Comparison of ENCODE assay signal across 19 mouse cellular contexts in the genomic region with DNA sequence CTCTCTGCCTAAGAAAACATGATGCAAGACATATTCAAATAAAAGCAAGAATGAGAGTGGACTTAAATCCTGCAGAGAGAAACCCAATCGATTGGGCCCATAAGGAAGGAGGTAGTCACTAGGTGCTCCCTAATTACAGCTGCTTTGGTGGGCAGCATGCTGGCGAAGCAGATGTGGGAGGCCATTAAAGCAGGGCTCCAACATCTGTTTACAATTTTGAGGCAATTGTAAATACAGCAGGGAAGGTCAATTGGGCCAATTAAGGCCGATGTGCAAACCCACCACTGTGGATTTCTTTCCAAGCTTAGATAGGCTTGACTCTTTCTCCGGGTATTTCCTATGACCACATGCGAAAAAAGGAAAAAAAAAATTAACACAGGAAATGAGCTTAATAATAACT.
"Had no signal": no experiment of that assay in that cellular context is flagged by ENCODE, and none has a peak within 500 bp of the region (broad histone marks: within the 10 kb centered on the region; RNA-seq: fewer than 3 reads in every experiment).

No protein-coding gene starts in this region.

- H3K27ac ChIP-seq: kidney, embryonic 15.5 days; limb, embryonic 13.5 days; liver, embryonic 14.5 days; macrophage; midbrain, embryonic 10.5 days; neural tube, embryonic 12.5 days; neural tube, embryonic 15.5 days had no signal

- DNase-seq: kidney, adult 11 months; kidney, adult 8-10 months; kidney, postnatal 10 days; kidney, postnatal 36 days; layer of hippocampus, postnatal 36 days; liver; liver, postnatal 0 days; lung, embryonic 14.5 days; midbrain, embryonic 14.5 days; thymus, adult 18-20 months; thymus, postnatal 36 days had no signal

- H3K4me3 ChIP-seq: kidney, embryonic 15.5 days; limb, embryonic 13.5 days; midbrain, embryonic 10.5 days; neural tube, embryonic 12.5 days; neural tube, embryonic 15.5 days had no signal

- H3K9me3 ChIP-seq: kidney, embryonic 15.5 days; limb, embryonic 13.5 days; midbrain, embryonic 10.5 days; neural tube, embryonic 12.5 days; neural tube, embryonic 15.5 days had no signal

- H3K9ac ChIP-seq: kidney, embryonic 15.5 days; limb, embryonic 13.5 days; liver, embryonic 14.5 days; liver, postnatal 0 days; lung, embryonic 14.5 days; neural tube, embryonic 12.5 days; neural tube, embryonic 15.5 days had no signal

- H3K36me3 ChIP-seq: kidney, embryonic 15.5 days; limb, embryonic 13.5 days; midbrain, embryonic 10.5 days; neural tube, embryonic 12.5 days; neural tube, embryonic 15.5 days had no signal

- H3K4me1 ChIP-seq: neural tube, embryonic 12.5 days had no signal

- ATAC-seq: liver, postnatal 0 days; lung, postnatal 0 days had no signal

- H3K4me2 ChIP-seq: kidney, embryonic 15.5 days; limb, embryonic 13.5 days; lung, embryonic 14.5 days; neural tube, embryonic 12.5 days; neural tube, embryonic 15.5 days had no signal

- H3K27me3 ChIP-seq: kidney, embryonic 15.5 days; neural tube, embryonic 12.5 days had no signal
